Mouse (Mus musculus) heart, postnatal 0 days (tissue): ENCODE measurements around the gene Mfsd11. TPM values are rescaled to one million over a fixed set of nuclear protein-coding genes. Genes with fewer than 3 reads are reported as not detected.

Experiments
- ATAC-seq: fragments of 200-750 bp; cut with Nextera tagmentation; 2 replicates; pipeline ENCODE4 v1.8.0; 2017; ENCODE audit warnings: low read depth, moderate number of reproducible peaks, moderate library complexity; ENCODE audit not compliant: insufficient read depth
- DNase-seq: peaks from one replicate; pipeline ENCODE4 v3.0.0-alpha.2; 2016; ENCODE audit warnings: low spot score
- H3K27ac ChIP-seq: fragments of 300-500 bp; sonication (generic); 2 replicates; pipeline ENCODE4 v1.5.1; 2014; ENCODE audit warnings: low read depth, mild to moderate bottlenecking
- H3K27me3 ChIP-seq: fragments of 300-500 bp; sonication (generic); 2 replicates; pipeline ENCODE4 v1.6.1; 2014; ENCODE audit warnings: low read length, mixed read lengths; ENCODE audit not compliant: control insufficient read depth, insufficient read depth
- H3K36me3 ChIP-seq: fragments of 300-500 bp; sonication (generic); replicated peaks from 2 replicates; pipeline ENCODE4 v1.6.1; 2014; ENCODE audit warnings: low read length, mixed read lengths; ENCODE audit not compliant: control insufficient read depth, insufficient read depth
- H3K4me1 ChIP-seq: fragments of 300-500 bp; sonication (generic); 2 replicates; pipeline ENCODE4 v1.6.1; 2014; ENCODE audit warnings: antibody characterized with exemption; ENCODE audit not compliant: control insufficient read depth, insufficient read depth
- H3K4me2 ChIP-seq: fragments of 300-500 bp; sonication (generic); 2 replicates; pipeline ENCODE4 v1.6.1; 2014; ENCODE audit warnings: low read depth, mild to moderate bottlenecking, low read length, moderate library complexity
- H3K4me3 ChIP-seq: fragments of 300-500 bp; sonication (generic); 2 replicates; pipeline ENCODE4 v1.5.1; 2014; ENCODE audit warnings: low read depth, low read length
- H3K9ac ChIP-seq: fragments of 300-500 bp; sonication (generic); replicated peaks from 2 replicates; pipeline ENCODE4 v1.6.1; 2014; ENCODE audit warnings: low read depth, low read length, mixed read lengths
- H3K9me3 ChIP-seq: fragments of 300-500 bp; sonication (generic); replicated peaks from 2 replicates; pipeline ENCODE4 v1.6.1; 2016; ENCODE audit warnings: low read length; ENCODE audit not compliant: control insufficient read depth
- CTCF ChIP-seq: IDR thresholded peaks from 2 replicates; pipeline ENCODE4 v1.5.1; 2016; ENCODE audit warnings: antibody characterized with exemption, control low read depth, low read depth
- EP300 ChIP-seq: IDR thresholded peaks from 2 replicates; pipeline ENCODE4 v1.6.1; 2016; ENCODE audit warnings: antibody characterized with exemption, low read depth
- WGBS: fragments of 180-500 bp; shearing (Covaris S2); extraction: QIAGEN DNeasy Blood & Tissue Kit; methylation state at CpG from one replicate; pipeline ENCODE4 v1.1.7; 2014; 5-methylcytosine and 5-hydroxymethylcytosine counted together
- polyA plus RNA-seq: library from polyadenylated mRNA; unstranded; fragments of >200 nt; fragmentation: Nextera tagmentation; extraction: Ambion mirVana; gene quantifications from 2 replicates; pipeline ENCODE4 v1.2.1, GENCODE M21; 2015
- total RNA-seq: library from RNA; depleted of rRNA; stranded (reverse); fragments of >200 nt; gene quantifications from 2 replicates; pipeline ENCODE4 v1.2.3, GENCODE M21; 2014; ENCODE audit warnings: low replicate concordance

Gene Mfsd11
- total and polyA plus RNA-seq, 2 experiments from 2014 or later, result 44.5 to 46.3 TPM

DNA sequence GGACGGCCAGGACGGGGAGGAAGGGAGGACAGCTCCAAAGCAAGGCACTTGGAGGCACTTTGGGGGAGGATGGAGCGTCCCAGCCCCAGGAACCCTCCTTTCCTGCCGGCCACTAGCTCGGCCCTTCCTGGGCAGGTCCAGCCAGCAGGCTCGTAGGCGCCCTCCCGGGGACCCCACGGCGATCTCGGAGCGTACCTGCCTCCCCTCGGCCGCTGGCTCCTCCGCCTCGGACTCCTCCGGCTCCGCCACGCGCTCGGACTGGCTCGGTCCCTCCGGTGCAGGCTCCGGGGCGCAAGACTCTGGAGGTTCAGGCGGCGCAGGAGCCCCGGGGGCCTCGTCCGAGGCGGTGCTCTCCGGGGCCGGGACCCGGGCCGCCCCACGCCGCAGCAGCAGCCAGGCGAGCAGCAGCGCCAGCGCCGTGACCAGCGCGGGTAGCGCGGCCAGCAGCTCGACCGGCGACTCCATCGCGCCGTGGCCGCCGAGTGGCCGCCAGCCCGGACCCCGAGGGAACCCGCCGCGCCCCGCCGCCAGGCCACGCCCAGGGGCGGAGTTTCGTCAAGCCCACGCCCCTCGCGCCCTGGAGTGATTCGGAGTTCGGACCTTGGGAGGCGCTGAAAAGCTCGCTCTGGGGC lies 24.6 kb upstream of the Mfsd11 start, which contains the start of gene Mxra7:
Gene Mxra7 (minus strand): TSS at position 513 of the 632 bp plus-strand sequence.
- Histone ChIP-seq H3K4me1 (peaks cover 8% of the 10 kb centered on the region), H3K4me2 (peak within 1 kb of the TSS; percentile 64), H3K27me3 (no peaks in the 10 kb centered on the region), H3K27ac (peak within 1 kb of the TSS; percentile 81), H3K36me3 (no peaks in the 10 kb centered on the region), H3K4me3 (peak within 1 kb of the TSS; percentile 64), H3K9ac (peak within 1 kb of the TSS; percentile 74), H3K9me3 (no peaks in the 10 kb centered on the region)
- no peak for TF ChIP-seq CTCF
- TF ChIP-seq EP300, result no peak
- DNase-seq, result peak; percentile 61
- peak; percentile 77 for ATAC-seq
- 2% methylated on average over 55 of the region's 71 CpGs for WGBS

DNA sequence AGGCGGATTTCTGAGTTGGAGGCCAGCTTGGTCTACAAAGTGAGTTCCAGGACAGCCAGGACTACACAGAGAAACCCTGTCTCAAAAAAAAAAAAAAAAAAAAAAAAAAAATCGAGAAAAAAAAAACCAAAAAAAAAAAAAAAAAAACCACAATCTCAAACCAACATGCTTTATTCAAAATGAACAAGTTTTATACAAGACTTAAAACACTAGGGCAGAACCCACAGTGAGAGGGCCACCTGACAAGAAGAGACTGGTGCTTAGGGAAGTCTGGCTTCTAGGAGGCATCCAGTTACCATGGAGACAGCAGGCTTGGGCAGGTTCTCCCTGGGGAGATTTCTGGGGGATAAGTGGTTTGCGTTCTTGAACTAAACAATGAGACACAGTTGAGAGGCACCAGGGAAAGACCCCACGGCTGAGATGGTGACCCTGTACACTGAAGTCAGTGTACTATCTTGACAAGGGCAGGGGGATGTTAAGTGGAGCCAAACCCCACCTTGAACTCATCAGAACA lies 20.0 kb upstream of the Mfsd11 start:
- no peak overlapping the region for H3K4me3 ChIP-seq
- no peak for DNase-seq
- peaks cover 7% of the 10 kb centered on the region; the same call in 1 of the 2 replicates for H3K4me1 ChIP-seq
- H3K9me3 ChIP-seq, result no peaks in the 10 kb centered on the region
- WGBS, result 39% methylated on average over 3 of the region's 4 CpGs
- H3K36me3 ChIP-seq, result peaks cover 44% of the 10 kb centered on the region
- H3K4me2 ChIP-seq, result no peak overlapping the region
- ATAC-seq, result no peak
- H3K9ac ChIP-seq, result no peak overlapping the region
- TF ChIP-seq CTCF (no peak), EP300 (no peak)
- no peaks in the 10 kb centered on the region for H3K27me3 ChIP-seq
- no peak overlapping the region for H3K27ac ChIP-seq

DNA sequence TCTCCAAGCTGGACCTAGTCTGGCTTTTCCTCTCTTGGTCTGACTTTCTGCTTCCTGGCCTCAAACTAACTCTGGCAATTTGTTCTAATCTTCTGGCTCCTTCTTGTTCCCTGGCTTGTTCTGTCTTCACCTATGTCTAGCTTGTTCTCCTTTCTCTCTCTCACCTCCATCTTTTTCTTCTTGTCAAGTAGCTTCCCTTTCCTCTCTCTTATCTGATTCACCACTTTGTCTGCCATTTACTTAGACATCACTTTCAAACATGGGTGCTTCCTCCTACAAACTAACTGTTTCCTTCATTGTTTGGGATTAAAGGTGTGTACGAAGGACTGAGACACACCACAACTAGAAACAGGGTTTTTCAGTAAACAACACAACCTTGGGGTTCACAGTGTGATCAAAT lies 17.3 kb upstream of the Mfsd11 start:
- DNase-seq (no peak), ATAC-seq (no peak)
- Histone ChIP-seq H3K4me1 (no peaks in the 10 kb centered on the region), H3K9ac (no peak overlapping the region), H3K9me3 (no peaks in the 10 kb centered on the region), H3K27me3 (no peaks in the 10 kb centered on the region), H3K4me2 (no peak overlapping the region), H3K4me3 (no peak overlapping the region), H3K36me3 (peaks cover 70% of the 10 kb centered on the region), H3K27ac (no peak overlapping the region)
- 93% methylated on average over 1 of the region's 1 CpGs for WGBS
- no peak for TF ChIP-seq CTCF
- no peak for TF ChIP-seq EP300

DNA sequence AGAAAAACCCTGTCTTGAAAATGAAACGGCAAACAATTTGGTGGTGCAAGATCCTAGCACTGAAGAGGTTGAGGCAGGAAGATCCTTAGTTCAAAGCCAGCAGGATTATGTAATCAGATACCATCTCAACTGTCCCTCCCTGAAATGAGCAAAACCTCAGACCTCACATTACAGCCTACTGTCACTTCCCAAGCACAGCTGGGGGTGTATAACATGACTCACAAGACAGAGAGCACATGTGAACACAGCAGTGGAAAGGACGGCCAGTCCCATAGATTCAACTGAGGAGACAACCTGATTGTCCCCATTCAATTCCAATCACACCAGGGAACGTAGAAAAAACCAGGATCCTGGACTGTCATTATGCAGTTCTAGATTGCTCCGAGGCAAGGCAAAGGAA lies 16.0 kb upstream of the Mfsd11 start:
- Histone ChIP-seq H3K27ac (no peak overlapping the region), H3K9me3 (no peaks in the 10 kb centered on the region), H3K4me3 (no peak overlapping the region), H3K9ac (no peak overlapping the region), H3K4me2 (no peak overlapping the region), H3K36me3 (peaks cover 84% of the 10 kb centered on the region), H3K27me3 (no peaks in the 10 kb centered on the region), H3K4me1 (peaks cover 12% of the 10 kb centered on the region)
- no peak for TF ChIP-seq EP300
- TF ChIP-seq CTCF, result no peak
- DNase-seq, result no peak
- ATAC-seq, result no peak
- 93% methylated on average over 4 of the region's 4 CpGs for WGBS

DNA sequence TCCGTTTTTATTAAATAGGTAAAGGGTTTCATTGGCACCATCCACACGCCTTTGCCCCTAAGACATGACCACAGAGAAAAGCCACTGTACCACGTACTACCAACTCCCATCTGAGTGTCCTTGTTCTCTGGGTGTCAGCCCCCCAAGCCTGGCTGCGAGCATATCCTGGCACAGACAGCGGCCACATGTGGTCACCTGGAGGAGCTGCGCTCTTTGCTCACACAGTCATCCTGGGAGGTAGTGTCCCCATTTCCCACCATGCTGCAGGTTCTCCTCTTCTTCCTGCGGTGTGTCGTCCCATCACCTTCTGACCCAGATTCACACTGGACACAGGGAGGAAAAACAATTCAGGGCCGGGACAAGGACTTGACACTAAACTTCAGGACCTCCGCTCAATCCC lies 14.8 kb upstream of the Mfsd11 start:
- Histone ChIP-seq H3K36me3 (peaks cover 84% of the 10 kb centered on the region), H3K4me3 (no peak overlapping the region), H3K9ac (no peak overlapping the region), H3K27me3 (no peaks in the 10 kb centered on the region), H3K4me1 (peaks cover 18% of the 10 kb centered on the region), H3K9me3 (no peaks in the 10 kb centered on the region), H3K27ac (no peak overlapping the region), H3K4me2 (no peak overlapping the region)
- TF ChIP-seq EP300 (no peak), CTCF (0 out of 2 replicates have a peak, but pooled peaks have one; percentile 5)
- WGBS, result 93% methylated on average over 10 of the region's 10 CpGs
- DNase-seq (no peak), ATAC-seq (no peak)
